Mouse (Mus musculus): ENCODE results near the gene Med13l.

The Med13l gene

DNA sequence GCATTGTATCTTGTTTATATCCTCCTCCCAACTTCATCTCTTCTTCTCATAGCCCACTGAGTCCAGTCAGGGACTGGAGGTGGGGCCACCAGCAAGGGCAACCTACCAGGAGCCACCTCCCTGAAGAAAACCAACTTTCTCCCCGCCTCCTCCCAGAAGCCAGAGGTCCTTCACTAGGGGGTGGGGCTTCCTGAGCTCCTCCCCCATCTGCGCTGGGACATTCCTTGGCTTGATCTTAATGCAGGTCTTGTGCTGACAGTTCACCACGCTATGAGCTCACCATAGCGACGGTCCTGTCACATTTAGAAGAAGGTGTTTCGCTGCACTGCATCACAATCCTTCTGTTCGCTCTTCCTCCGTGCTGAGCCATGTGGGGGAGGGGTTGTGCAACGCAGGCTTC lies 229.3 kb downstream of the Med13l start:
- no peak for DNase-seq (ENCODE audit: low read depth)

DNA sequence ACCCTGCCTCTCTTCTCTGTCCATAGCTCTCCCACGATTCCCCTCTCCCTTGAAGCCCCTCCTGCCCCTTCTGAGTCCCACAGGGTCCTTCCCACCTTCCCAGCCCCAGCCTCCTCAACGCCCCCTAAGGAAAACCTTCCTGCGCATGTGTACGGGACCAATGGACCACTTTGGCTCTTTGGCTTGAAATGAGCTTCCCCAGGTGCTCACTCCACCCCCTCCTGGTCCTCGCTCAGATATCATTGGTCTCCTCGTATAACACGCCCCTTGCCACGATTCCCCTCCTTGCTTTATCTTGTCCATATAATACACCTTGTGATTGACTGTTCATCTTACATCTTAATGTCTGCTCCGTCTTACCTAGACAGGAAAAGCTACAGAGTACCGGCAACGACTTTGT lies 237.3 kb downstream of the Med13l start:
- DNase-seq (ENCODE audit: low read depth) = no peak

DNA sequence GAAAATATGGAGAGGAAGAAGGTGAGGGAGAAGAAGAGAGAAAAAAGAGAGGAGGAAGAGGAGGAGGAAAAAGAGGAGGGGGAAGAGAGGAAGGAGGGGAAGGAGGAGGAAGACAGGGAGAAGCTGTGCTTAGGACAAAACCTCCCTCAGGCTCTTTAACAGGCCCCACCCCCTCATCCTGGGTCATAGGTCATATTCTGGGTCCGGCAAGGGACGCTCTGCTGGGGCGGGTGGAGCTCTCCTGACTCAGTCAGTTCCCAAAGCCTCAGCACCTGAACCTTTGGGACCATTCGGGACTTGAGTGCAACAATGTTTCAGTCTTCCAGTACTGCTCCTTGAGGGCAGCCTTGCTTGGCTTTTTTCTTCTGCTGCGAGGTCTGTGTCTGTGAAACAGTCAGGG lies 241.1 kb downstream of the Med13l start:
- DNase-seq (ENCODE audit: low read depth) = no peak

DNA sequence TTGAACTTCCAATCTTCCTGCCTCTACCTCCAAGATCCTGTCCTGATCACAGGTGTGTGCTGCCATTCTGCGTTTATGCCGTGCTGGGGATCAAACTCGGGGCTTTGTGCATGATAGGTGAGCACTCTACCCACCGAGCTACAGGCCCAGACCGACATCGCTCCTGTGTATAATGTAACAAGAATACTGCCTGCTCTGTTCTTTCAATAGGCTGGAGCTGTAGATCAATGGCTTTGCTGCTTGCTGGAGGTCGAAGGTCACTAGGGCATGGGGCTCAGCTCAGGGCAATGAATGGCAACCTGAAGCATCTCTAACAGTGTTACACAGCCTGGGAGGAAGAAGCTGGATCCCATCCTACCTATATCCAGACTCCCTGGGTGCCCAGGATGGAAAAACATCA lies 241.6 kb downstream of the Med13l start:
- DNase-seq (ENCODE audit: low read depth) = no peak

DNA sequence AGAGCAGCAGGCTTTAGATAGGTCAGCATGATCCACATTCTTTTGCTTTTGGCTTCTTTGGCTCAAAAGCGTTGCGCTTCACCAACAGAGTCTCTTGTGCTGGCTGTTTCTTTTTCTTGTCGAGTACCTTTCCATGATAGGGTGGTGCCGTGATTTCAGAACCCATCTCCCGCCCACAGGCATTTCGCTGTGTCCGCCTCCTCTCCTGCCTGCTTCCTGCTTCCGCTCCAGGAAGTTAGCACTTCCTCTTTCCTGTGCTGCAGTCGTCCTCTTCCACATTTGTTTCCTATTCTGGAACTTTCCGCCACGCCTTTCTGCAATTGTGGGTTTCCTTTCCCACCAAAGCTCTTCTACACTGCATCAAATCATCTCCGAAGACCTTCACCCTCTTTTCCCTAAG lies 248.5 kb downstream of the Med13l start:
- DNase-seq (ENCODE audit: low read depth) = no peak

DNA sequence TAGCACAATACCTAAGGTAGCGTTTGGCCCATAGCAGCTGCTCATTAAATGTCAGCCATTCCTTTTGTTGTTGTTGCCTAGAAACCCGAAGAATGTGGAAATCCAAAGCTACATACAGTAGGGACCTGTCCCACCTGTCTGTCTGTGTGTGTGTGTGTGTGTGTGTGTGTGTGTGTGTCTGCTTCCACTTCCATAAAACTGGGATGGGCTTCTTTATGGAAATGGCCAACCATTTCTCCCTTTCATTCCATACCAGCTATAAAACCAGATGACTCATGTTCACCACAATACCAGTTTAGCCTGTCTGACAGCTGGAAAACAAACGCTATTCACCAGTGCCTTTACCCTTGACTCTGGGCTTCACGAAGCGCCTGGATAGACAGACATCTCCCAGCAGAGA lies 249.1 kb downstream of the Med13l start:
- DNase-seq (ENCODE audit: low read depth) = no peak

DNA sequence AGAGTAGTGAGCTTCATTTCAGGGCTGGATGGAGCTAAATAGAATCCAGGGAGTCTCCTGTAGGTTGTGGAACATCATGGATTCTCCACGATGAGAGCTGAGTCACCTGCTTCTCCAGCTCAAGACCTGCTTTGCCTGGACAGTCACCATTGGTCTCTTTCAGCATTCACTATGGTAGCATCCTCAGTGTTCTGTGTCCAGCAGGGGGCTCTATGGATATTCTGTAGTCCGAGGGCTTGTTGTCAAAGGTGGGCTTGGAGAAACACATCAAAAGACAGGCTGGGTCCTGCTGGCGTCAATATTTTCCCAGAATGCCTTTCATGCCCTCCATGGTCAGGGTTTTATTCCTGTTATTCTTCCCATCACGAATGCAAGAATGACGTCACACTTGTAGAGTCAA lies 251.2 kb downstream of the Med13l start:
- DNase-seq (ENCODE audit: low read depth) = no peak

DNA sequence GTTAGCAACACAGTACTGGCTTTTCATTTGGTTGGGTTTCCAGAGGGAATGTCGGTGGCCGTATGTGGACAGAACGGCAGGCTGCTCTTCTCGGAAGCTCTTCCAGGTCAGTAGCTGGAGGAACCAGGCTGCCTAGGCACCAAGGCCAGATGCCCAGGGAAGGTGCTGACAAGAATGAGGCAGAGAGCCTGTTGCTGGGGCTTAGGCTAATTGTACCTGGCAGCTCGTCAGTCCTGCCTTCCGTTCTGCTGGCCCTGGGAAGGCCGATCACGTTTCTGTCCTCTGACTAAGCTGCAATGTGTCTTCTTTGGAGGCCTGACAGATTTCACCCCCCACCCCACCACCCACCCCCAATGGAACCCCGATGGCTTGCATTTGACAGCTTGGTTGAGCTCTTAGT lies 251.9 kb downstream of the Med13l start:
- DNase-seq (ENCODE audit: low read depth) = no peak

DNA sequence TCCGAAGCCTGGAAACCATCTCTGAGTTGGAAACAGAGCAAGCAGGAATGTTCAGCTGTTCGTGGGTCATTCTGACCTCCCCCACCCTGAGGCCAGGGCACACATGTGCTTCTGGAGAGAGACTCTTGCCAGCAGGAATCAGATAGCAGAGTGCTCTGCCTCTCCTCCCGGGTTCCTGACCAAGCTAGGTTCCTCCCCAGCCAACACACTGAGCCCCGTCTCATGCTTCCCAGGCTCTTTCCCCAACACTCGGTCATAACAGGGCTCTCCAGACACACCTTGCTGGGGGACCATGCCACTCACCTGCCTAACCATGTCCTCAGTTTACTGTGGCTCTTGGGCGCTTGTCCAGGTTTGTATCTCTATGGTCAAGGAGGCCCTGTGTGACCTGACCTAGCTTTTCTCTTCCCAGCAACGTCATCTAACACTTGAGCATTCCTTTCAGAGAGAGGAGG lies 252.5 kb downstream of the Med13l start:
- no peak for DNase-seq (ENCODE audit: low read depth)

DNA sequence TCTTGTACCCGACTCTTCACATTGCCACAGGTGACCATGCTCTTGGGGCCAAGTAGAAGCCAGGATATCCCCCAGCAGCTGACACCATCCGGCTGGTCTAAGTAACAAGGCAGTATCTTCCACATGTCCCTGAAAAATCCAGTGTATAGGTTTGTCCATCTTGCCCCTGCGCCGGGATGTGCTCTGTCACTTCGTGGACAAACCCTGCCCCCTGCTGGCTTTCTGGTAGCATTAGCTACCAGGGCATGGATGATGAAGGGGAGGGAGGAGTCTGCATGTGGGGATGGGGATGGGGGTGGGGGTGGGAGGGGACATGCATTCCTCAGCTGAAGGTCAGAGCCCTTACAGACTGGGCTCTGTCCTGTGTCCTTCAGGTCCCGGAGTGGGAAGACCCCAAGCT lies 253.6 kb downstream of the Med13l start:
- DNase-seq (ENCODE audit: low read depth) = peak; percentile 10
